Mouse (Mus musculus) mouse trophoblast stem cell (cell line): ENCODE measurements at regions not wholly inside any gene's neighbourhood (a gene's known extent, or its start where the extent isn't known, plus 50 kb on each side); places are given as distances from the start of the nearest gene placed in this dataset.

Source experiments
- in situ Hi-C, 2 experiments: fragments of 300-500 bp; cut with MseI, MboI; formaldehyde crosslinking; loops; 2 replicates in 1 of 2; 3 replicates in 1 of 2; pipeline ENCODE4 v1.15.1; 2025

GRCm38 (mm10) chr16:78877941-78878340 lies 52.8 kb upstream of the Chodl start:
- in situ Hi-C loops, result no loop called here

- in situ Hi-C loops, result no loop called here
Measured at GRCm38 (mm10) chr16:78859006-78859405, 71.7 kb upstream of the Chodl start.

GRCm38 (mm10) chr16:78830957-78831356 lies 99.8 kb upstream of the Chodl start:
- in situ Hi-C loops, result no loop called here

- in situ Hi-C loops, result no loop called here
Measured at GRCm38 (mm10) chr16:78827739-78828138, 103.0 kb upstream of the Chodl start.

- in situ Hi-C loops, result no loop called here
Measured at GRCm38 (mm10) chr16:78790064-78790463, 140.7 kb upstream of the Chodl start.

- in situ Hi-C loops, result no loop called here
Measured at GRCm38 (mm10) chr16:78759226-78759625, 171.5 kb upstream of the Chodl start.

GRCm38 (mm10) chr16:78737902-78738301 lies 161.4 kb upstream of the D16Ertd472e start:
- in situ Hi-C loops, result no loop called here

- in situ Hi-C loops, result no loop called here
Measured at GRCm38 (mm10) chr16:78730583-78731501, 154.3 kb upstream of the D16Ertd472e start.

GRCm38 (mm10) chr16:78725541-78725940 lies 149.0 kb upstream of the D16Ertd472e start:
- in situ Hi-C loops, result no loop called here

- in situ Hi-C loops, result no loop called here
Measured at GRCm38 (mm10) chr16:78709943-78710342, 133.4 kb upstream of the D16Ertd472e start.

GRCm38 (mm10) chr16:78707566-78707965 lies 131.1 kb upstream of the D16Ertd472e start:
- in situ Hi-C loops, result no loop called here

- in situ Hi-C loops, result no loop called here
Measured at GRCm38 (mm10) chr16:78707165-78707564, 130.7 kb upstream of the D16Ertd472e start.

GRCm38 (mm10) chr16:78697514-78698209 lies 121.2 kb upstream of the D16Ertd472e start:
- in situ Hi-C loops, result no loop called here

GRCm38 (mm10) chr16:78688251-78688650 lies 111.7 kb upstream of the D16Ertd472e start:
- in situ Hi-C loops, result no loop called here

- in situ Hi-C loops, result no loop called here
Measured at GRCm38 (mm10) chr16:78685160-78685559, 108.7 kb upstream of the D16Ertd472e start.

GRCm38 (mm10) chr16:78684031-78684430 lies 107.5 kb upstream of the D16Ertd472e start:
- in situ Hi-C loops, result no loop called here

GRCm38 (mm10) chr16:78661126-78661525 lies 84.6 kb upstream of the D16Ertd472e start:
- in situ Hi-C loops, result no loop called here

GRCm38 (mm10) chr16:78644710-78645109 lies 68.2 kb upstream of the D16Ertd472e start:
- in situ Hi-C loops, result no loop called here

- in situ Hi-C loops, result no loop called here
Measured at GRCm38 (mm10) chr16:78641717-78642116, 65.2 kb upstream of the D16Ertd472e start.

- in situ Hi-C loops, result no loop called here
Measured at GRCm38 (mm10) chr16:78641205-78641604, 64.7 kb upstream of the D16Ertd472e start.

- in situ Hi-C loops, result loop anchor here (5.0 to 10.0 kb wide), 2 partner anchors 183 to 185 kb away; no protein-coding TSS in a partner anchor
Measured at GRCm38 (mm10) chr16:78637452-78637851, 60.9 kb upstream of the D16Ertd472e start.

- in situ Hi-C loops, result loop anchor here (5.0 to 10.0 kb wide), 2 partner anchors 182 to 185 kb away; no protein-coding TSS in a partner anchor
Measured at GRCm38 (mm10) chr16:78637015-78637414, 60.5 kb upstream of the D16Ertd472e start.
